Mouse (Mus musculus): ENCODE measurements at regions not wholly inside any gene's neighbourhood (a gene's known extent, or its start where the extent isn't known, plus 50 kb on each side); places are given as distances from the start of the nearest gene placed in this dataset.

GRCm38 (mm10) chr5:91816376-91816950 lies 146.4 kb downstream of the Rchy1 start:
- no peaks in the 10 kb centered on the region for H3K27me3 ChIP-seq (ENCODE audit: control insufficient read depth)
- TF ChIP-seq TAL1 (IDR thresholded peaks at IDR 0.05; ENCODE audit: low read length) = no peak
- no peak for TF ChIP-seq GATA1 (IDR thresholded peaks at IDR 0.05; ENCODE audit: low read length)
- H3K36me3 ChIP-seq (ENCODE audit: control insufficient read depth) = no peaks in the 10 kb centered on the region
- no peak overlapping the region for H3K4me3 ChIP-seq (replicated peaks)
- H3K4me1 ChIP-seq (ENCODE audit: control insufficient read depth) = peaks cover 10% of the 10 kb centered on the region
- no peaks in the 10 kb centered on the region for H3K9me3 ChIP-seq (ENCODE audit: control insufficient read depth, low read length)

GRCm38 (mm10) chr5:91814956-91815355 lies 147.9 kb downstream of the Rchy1 start:
- no peak for TF ChIP-seq GATA1 (IDR thresholded peaks at IDR 0.05; ENCODE audit: low read length)
- no peak for TF ChIP-seq TAL1 (IDR thresholded peaks at IDR 0.05; ENCODE audit: low read length)
- Histone ChIP-seq H3K36me3 (ENCODE audit: control insufficient read depth) (no peaks in the 10 kb centered on the region), H3K4me1 (ENCODE audit: control insufficient read depth) (peaks cover 10% of the 10 kb centered on the region), H3K9me3 (ENCODE audit: control insufficient read depth, low read length) (no peaks in the 10 kb centered on the region), H3K4me3 (replicated peaks) (no peak overlapping the region), H3K27me3 (ENCODE audit: control insufficient read depth) (no peaks in the 10 kb centered on the region)

- TF ChIP-seq GATA1 (IDR thresholded peaks at IDR 0.05; ENCODE audit: low read length) (no peak), TAL1 (IDR thresholded peaks at IDR 0.05; ENCODE audit: low read length) (no peak)
- Histone ChIP-seq H3K4me3 (replicated peaks) (no peak overlapping the region), H3K9me3 (ENCODE audit: control insufficient read depth, low read length) (no peaks in the 10 kb centered on the region), H3K27me3 (ENCODE audit: control insufficient read depth) (no peaks in the 10 kb centered on the region), H3K36me3 (ENCODE audit: control insufficient read depth) (no peaks in the 10 kb centered on the region), H3K4me1 (ENCODE audit: control insufficient read depth) (peaks cover 10% of the 10 kb centered on the region)
Measured at GRCm38 (mm10) chr5:91814417-91814762, 148.5 kb downstream of the Rchy1 start.

GRCm38 (mm10) chr5:91813547-91814416 lies 149.1 kb downstream of the Rchy1 start:
- H3K9me3 ChIP-seq (ENCODE audit: control insufficient read depth, low read length) = no peaks in the 10 kb centered on the region
- H3K4me3 ChIP-seq (replicated peaks) = no peak overlapping the region
- no peaks in the 10 kb centered on the region for H3K27me3 ChIP-seq (ENCODE audit: control insufficient read depth)
- peaks cover 10% of the 10 kb centered on the region for H3K4me1 ChIP-seq (ENCODE audit: control insufficient read depth)
- H3K36me3 ChIP-seq (ENCODE audit: control insufficient read depth) = no peaks in the 10 kb centered on the region
- TF ChIP-seq GATA1 (IDR thresholded peaks at IDR 0.05; ENCODE audit: low read length) (no peak), TAL1 (IDR thresholded peaks at IDR 0.05; ENCODE audit: low read length) (no peak)

- no peaks in the 10 kb centered on the region for H3K27me3 ChIP-seq (ENCODE audit: control insufficient read depth)
- H3K4me1 ChIP-seq (ENCODE audit: control insufficient read depth) = no peaks in the 10 kb centered on the region
- no peaks in the 10 kb centered on the region for H3K36me3 ChIP-seq (ENCODE audit: control insufficient read depth)
- H3K9me3 ChIP-seq (ENCODE audit: control insufficient read depth, low read length) = no peaks in the 10 kb centered on the region
- TF ChIP-seq GATA1 (IDR thresholded peaks at IDR 0.05; ENCODE audit: low read length) = no peak
- TF ChIP-seq TAL1 (IDR thresholded peaks at IDR 0.05; ENCODE audit: low read length) = no peak
- no peak overlapping the region for H3K4me3 ChIP-seq (replicated peaks)
Measured at GRCm38 (mm10) chr5:91807070-91808065, 155.5 kb downstream of the Rchy1 start.

GRCm38 (mm10) chr5:91801297-91801980 lies 161.4 kb downstream of the Rchy1 start:
- no peak overlapping the region for H3K4me3 ChIP-seq (replicated peaks)
- no peaks in the 10 kb centered on the region for H3K9me3 ChIP-seq (ENCODE audit: control insufficient read depth, low read length)
- H3K27me3 ChIP-seq (ENCODE audit: control insufficient read depth) = no peaks in the 10 kb centered on the region
- H3K36me3 ChIP-seq (ENCODE audit: control insufficient read depth) = no peaks in the 10 kb centered on the region
- no peaks in the 10 kb centered on the region for H3K4me1 ChIP-seq (ENCODE audit: control insufficient read depth)
- TF ChIP-seq TAL1 (IDR thresholded peaks at IDR 0.05; ENCODE audit: low read length) = no peak
- no peak for TF ChIP-seq GATA1 (IDR thresholded peaks at IDR 0.05; ENCODE audit: low read length)

- Histone ChIP-seq H3K27me3 (ENCODE audit: control insufficient read depth) (no peaks in the 10 kb centered on the region), H3K9me3 (ENCODE audit: control insufficient read depth, low read length) (no peaks in the 10 kb centered on the region), H3K36me3 (ENCODE audit: control insufficient read depth) (no peaks in the 10 kb centered on the region), H3K4me1 (ENCODE audit: control insufficient read depth) (no peaks in the 10 kb centered on the region), H3K4me3 (replicated peaks) (no peak overlapping the region)
- no peak for TF ChIP-seq TAL1 (IDR thresholded peaks at IDR 0.05; ENCODE audit: low read length)
- TF ChIP-seq GATA1 (IDR thresholded peaks at IDR 0.05; ENCODE audit: low read length) = no peak
Measured at GRCm38 (mm10) chr5:91797362-91797761, 165.5 kb downstream of the Rchy1 start.

GRCm38 (mm10) chr5:91792732-91793131 lies 170.1 kb downstream of the Rchy1 start:
- Histone ChIP-seq H3K36me3 (ENCODE audit: control insufficient read depth) (no peaks in the 10 kb centered on the region), H3K4me3 (replicated peaks) (no peak overlapping the region), H3K27me3 (ENCODE audit: control insufficient read depth) (no peaks in the 10 kb centered on the region), H3K9me3 (ENCODE audit: control insufficient read depth, low read length) (no peaks in the 10 kb centered on the region), H3K4me1 (ENCODE audit: control insufficient read depth) (no peaks in the 10 kb centered on the region)
- TF ChIP-seq GATA1 (IDR thresholded peaks at IDR 0.05; ENCODE audit: low read length) = no peak
- no peak for TF ChIP-seq TAL1 (IDR thresholded peaks at IDR 0.05; ENCODE audit: low read length)
